Mouse (Mus musculus) testis, adult 2 months (tissue): ENCODE data around the gene Maats1.

Source experiments
- CTCF ChIP-seq: fragments of 200-500 bp; IDR thresholded peaks from 2 replicates; pipeline ENCODE4 v1.5.1; 2012; ENCODE audit warnings: low read depth, mild to moderate bottlenecking, inconsistent platforms, low read length, moderate library complexity; ENCODE audit not compliant: control insufficient read depth, insufficient read depth, insufficient replicate concordance
- POLR2A ChIP-seq: fragments of 200-500 bp; IDR thresholded peaks from 2 replicates; pipeline ENCODE4 v1.6.1; 2012; ENCODE audit warnings: low read depth, mild to moderate bottlenecking, inconsistent platforms, low read length, moderate library complexity; ENCODE audit not compliant: control insufficient read depth

GRCm38 (mm10) chr16:38366231-38366630 lies 24.3 kb upstream of the Maats1 start:
- TF ChIP-seq CTCF (no peak), POLR2A (no peak)
